Mouse (Mus musculus) liver, postnatal 0 days (tissue): ENCODE data around the gene Prdm15. TPM values are rescaled to one million over a fixed set of nuclear protein-coding genes. Genes with fewer than 3 reads are reported as not detected.

Experiments
- ATAC-seq: fragments of 200-750 bp; cut with Nextera tagmentation; 2 replicates; pipeline ENCODE4 v1.8.0; 2017; ENCODE audit warnings: mild to moderate bottlenecking, moderate library complexity
- DNase-seq: peaks from one replicate; pipeline ENCODE4 v3.0.0-alpha.2; 2016
- H3K27ac ChIP-seq: fragments of 300-500 bp; sonication (generic); 2 replicates; pipeline ENCODE4 v1.5.1; 2014; ENCODE audit warnings: antibody characterized with exemption, moderate library complexity, mild to moderate bottlenecking, low read depth
- H3K27me3 ChIP-seq: fragments of 300-500 bp; sonication (generic); 2 replicates; pipeline ENCODE4 v1.6.1; 2014; ENCODE audit warnings: low read length, control low read depth, mixed read lengths; ENCODE audit not compliant: insufficient read depth
- H3K36me3 ChIP-seq: fragments of 300-500 bp; sonication (generic); replicated peaks from 2 replicates; pipeline ENCODE4 v1.6.1; 2014; ENCODE audit warnings: mild to moderate bottlenecking, control low read depth, low read length, moderate library complexity, mixed read lengths; ENCODE audit not compliant: insufficient read depth
- H3K4me1 ChIP-seq: fragments of 300-500 bp; sonication (generic); 2 replicates; pipeline ENCODE4 v1.6.1; 2014; ENCODE audit warnings: antibody characterized with exemption, mild to moderate bottlenecking, control low read depth; ENCODE audit not compliant: insufficient read depth
- H3K4me2 ChIP-seq: fragments of 300-500 bp; sonication (generic); 2 replicates; pipeline ENCODE4 v1.6.1; 2014; ENCODE audit warnings: low read depth, mild to moderate bottlenecking, low read length, moderate library complexity, mixed read lengths
- H3K4me3 ChIP-seq: fragments of 300-500 bp; sonication (generic); 2 replicates; pipeline ENCODE4 v1.5.1; 2014; ENCODE audit warnings: low read depth, low read length
- H3K9ac ChIP-seq: fragments of 300-500 bp; sonication (generic); replicated peaks from 2 replicates; pipeline ENCODE4 v1.6.1; 2014; ENCODE audit warnings: mild to moderate bottlenecking, moderate library complexity
- H3K9me3 ChIP-seq: fragments of 300-500 bp; sonication (generic); 2 replicates; pipeline ENCODE4 v1.6.1; 2016; ENCODE audit warnings: mild to moderate bottlenecking, control low read depth, low read length, mixed read lengths
- CTCF ChIP-seq: sonication (generic); IDR thresholded peaks from 2 replicates; pipeline ENCODE4 v1.5.1; 2016; ENCODE audit warnings: antibody characterized with exemption, low read depth
- EP300 ChIP-seq: IDR thresholded peaks from 2 replicates; pipeline ENCODE4 v1.6.1; 2016; ENCODE audit warnings: antibody characterized with exemption, low read depth, mild to moderate bottlenecking
- WGBS: fragments of 180-500 bp; shearing (Covaris S2); extraction: QIAGEN DNeasy Blood & Tissue Kit; methylation state at CpG from one replicate; pipeline ENCODE4 v1.1.7; 2014; ENCODE audit not compliant: insufficient replicate concordance; 5-methylcytosine and 5-hydroxymethylcytosine counted together
- microRNA-seq: library from miRNA; unstranded; fragments of <30 nt; microRNA quantifications from one replicate; pipeline ENCODE4, GENCODE M21; 2016
- polyA plus RNA-seq: library from polyadenylated mRNA; unstranded; fragments of >200 nt; fragmentation: Nextera tagmentation; extraction: Ambion mirVana; gene quantifications from 2 replicates; pipeline ENCODE4 v1.2.1, GENCODE M21; 2015

The Prdm15 gene
- polyA plus RNA-seq, 1 experiment from 2014 or later = 1.6 TPM

DNA sequence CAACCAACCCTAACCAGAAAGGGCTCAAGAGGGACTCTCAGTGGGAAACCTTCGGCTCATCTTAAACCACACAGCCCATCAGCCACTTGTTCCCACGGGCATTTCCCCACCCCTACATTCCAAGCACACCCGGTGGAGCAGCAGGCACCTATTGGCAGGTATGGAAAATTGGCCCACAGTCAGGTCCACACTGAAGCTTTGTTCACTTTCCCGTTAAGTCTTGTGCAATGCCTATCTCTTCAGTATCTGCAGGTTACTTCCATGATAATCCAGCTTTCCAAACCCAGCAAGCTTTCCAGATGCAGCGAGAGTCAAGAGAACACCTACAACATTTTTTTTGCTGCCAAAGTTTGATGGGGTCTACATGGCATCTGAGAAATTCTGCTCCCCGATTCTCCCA lies 103.2 kb downstream of the Prdm15 start:
- Histone ChIP-seq H3K27ac (no peak overlapping the region), H3K4me2 (no peak overlapping the region), H3K4me1 (0 out of 2 replicates have a peak, but pooled peaks cover 2% of the 10 kb centered on the region), H3K27me3 (no peaks in the 10 kb centered on the region), H3K9me3 (no peaks in the 10 kb centered on the region), H3K4me3 (no peak overlapping the region), H3K9ac (no peak overlapping the region), H3K36me3 (0 out of 2 replicates have a peak, but pooled peaks cover 8% of the 10 kb centered on the region)
- TF ChIP-seq EP300 (no peak), CTCF (no peak)
- ATAC-seq = no peak
- no peak for DNase-seq
- WGBS = 79% methylated on average over 6 of the region's 6 CpGs

Small RNAs within 50 kb of the gene (microRNA-seq; reads per million reads assigned to microRNA genes)
- gene Mir6964 = not detected

Other genes starting within 250 kb of the Prdm15 start
- 2.8 and 4.3 TPM in 2 replicates for gene Tmprss2, start 240.7 kb downstream of the Prdm15 start, polyA plus RNA-seq
- gene Ripk4, start 88.1 kb downstream of the Prdm15 start, polyA plus RNA-seq = 2.2 and 2.4 TPM in 2 replicates
- gene C2cd2, start 110.7 kb upstream of the Prdm15 start, polyA plus RNA-seq = 11.7 and 13.8 TPM in 2 replicates
- gene Zbtb21, start 110.8 kb upstream of the Prdm15 start, polyA plus RNA-seq = 1.8 and 1.9 TPM in 2 replicates
- 9.8 and 11.2 TPM in 2 replicates for gene B230307C23Rik, start 145.5 kb upstream of the Prdm15 start, polyA plus RNA-seq
- 2.3 and 3.0 TPM in 2 replicates for gene A630089N07Rik, start 230.6 kb upstream of the Prdm15 start, polyA plus RNA-seq